Mouse (Mus musculus) liver, embryonic 15.5 days (tissue): Measurements from ENCODE around the gene Akt3. TPM values are rescaled to one million over a fixed set of nuclear protein-coding genes. Genes with fewer than 3 reads are reported as not detected.

Experiments
- ATAC-seq: fragments of 200-750 bp; cut with Nextera tagmentation; 2 replicates; pipeline ENCODE4 v1.8.0; 2017; ENCODE audit warnings: moderate number of reproducible peaks, mild to moderate bottlenecking, moderate library complexity; ENCODE audit not compliant: insufficient read depth
- H3K27ac ChIP-seq: fragments of 300-500 bp; sonication (generic); replicated peaks from 2 replicates; pipeline ENCODE4 v1.5.1; 2015; ENCODE audit warnings: mild to moderate bottlenecking, inconsistent platforms
- H3K27me3 ChIP-seq: fragments of 300-500 bp; sonication (generic); 2 replicates; pipeline ENCODE4 v1.6.1; 2015; ENCODE audit warnings: mild to moderate bottlenecking, inconsistent platforms
- H3K36me3 ChIP-seq: fragments of 300-500 bp; sonication (generic); replicated peaks from 2 replicates; pipeline ENCODE4 v1.6.1; 2015; ENCODE audit warnings: moderate library complexity, mild to moderate bottlenecking, inconsistent platforms
- H3K4me1 ChIP-seq: fragments of 300-500 bp; sonication (generic); replicated peaks from 2 replicates; pipeline ENCODE4 v1.6.1; 2015; ENCODE audit warnings: inconsistent platforms
- H3K4me2 ChIP-seq: fragments of 300-500 bp; sonication (generic); 2 replicates; pipeline ENCODE4 v1.6.1; 2015; ENCODE audit warnings: moderate library complexity, mild to moderate bottlenecking, inconsistent platforms
- H3K4me3 ChIP-seq: fragments of 300-500 bp; sonication (generic); replicated peaks from 2 replicates; pipeline ENCODE4 v1.5.1; 2015; ENCODE audit warnings: mild to moderate bottlenecking, inconsistent platforms
- H3K9ac ChIP-seq: fragments of 300-500 bp; sonication (generic); 2 replicates; pipeline ENCODE4 v1.6.1; 2015; ENCODE audit warnings: moderate library complexity, mild to moderate bottlenecking, inconsistent platforms
- H3K9me3 ChIP-seq: fragments of 300-500 bp; sonication (generic); replicated peaks from 2 replicates; pipeline ENCODE4 v1.6.1; 2016; ENCODE audit warnings: inconsistent platforms
- WGBS: fragments of 180-500 bp; shearing (Covaris S2); methylation state at CpG from one replicate; pipeline ENCODE4 v1.1.7; 2015; ENCODE audit warnings: mixed read lengths; ENCODE audit not compliant: insufficient replicate concordance; 5-methylcytosine and 5-hydroxymethylcytosine counted together
- polyA plus RNA-seq: library from polyadenylated mRNA; unstranded; fragments of >200 nt; fragmentation: Nextera tagmentation; extraction: Ambion mirVana; gene quantifications from 2 replicates; pipeline ENCODE4 v1.2.1, GENCODE M21; 2015

The Akt3 gene
- polyA plus RNA-seq, 1 experiment from 2014 or later = 0.48 TPM

DNA sequence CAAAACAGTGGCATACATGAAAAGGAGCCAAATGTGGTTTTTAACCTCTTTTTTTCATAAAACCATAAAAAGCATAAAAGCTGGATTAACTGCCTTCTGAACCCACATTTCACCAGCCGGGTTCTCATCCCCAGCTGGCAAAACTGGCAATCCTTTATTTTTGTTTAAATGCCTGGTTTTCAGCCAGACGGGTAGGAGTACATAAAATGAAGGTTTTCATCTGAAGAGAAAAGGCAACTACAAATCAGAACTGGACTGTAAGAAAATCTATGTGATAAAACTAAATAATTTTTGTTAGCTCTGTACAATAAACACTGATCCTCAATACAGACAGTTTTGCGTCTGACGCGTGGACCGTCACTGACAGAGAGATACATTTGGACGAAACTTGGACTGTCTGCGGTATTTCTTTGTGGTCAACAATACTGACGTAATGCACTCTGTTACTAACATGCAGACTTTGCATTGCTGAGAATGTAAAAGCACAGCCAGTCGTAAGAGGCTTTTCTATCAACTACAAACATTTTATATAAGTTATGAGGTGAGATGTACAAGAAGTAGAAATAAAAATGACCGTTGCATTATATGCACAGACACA lies 206.5 kb downstream of the Akt3 start:
- Histone ChIP-seq H3K9me3 (no peaks in the 10 kb centered on the region), H3K4me2 (no peak overlapping the region), H3K27me3 (no peaks in the 10 kb centered on the region), H3K36me3 (no peaks in the 10 kb centered on the region), H3K4me1 (no peaks in the 10 kb centered on the region), H3K9ac (no peak overlapping the region), H3K27ac (no peak overlapping the region), H3K4me3 (no peak overlapping the region)
- WGBS = 70% methylated on average over 11 of the region's 11 CpGs
- no peak for ATAC-seq

DNA sequence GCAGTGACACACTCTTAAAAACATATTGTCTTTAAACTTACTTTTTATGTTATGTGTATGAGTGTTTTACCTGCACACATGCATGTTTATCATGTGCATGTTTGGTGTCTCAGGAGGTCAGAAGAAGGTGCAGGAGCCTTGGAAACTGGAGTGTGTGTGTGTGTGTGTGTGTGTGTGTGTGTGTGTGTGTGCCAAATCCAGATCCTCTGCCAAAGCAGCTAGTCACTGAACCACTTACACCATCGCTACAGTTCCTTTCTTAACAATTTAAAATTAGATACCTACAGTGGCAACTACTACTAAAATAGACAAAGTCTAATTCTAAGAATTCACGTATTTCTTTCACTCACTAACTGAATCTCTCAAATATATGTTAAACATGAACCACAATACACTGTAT lies 209.2 kb downstream of the Akt3 start:
- no peak overlapping the region for H3K9ac ChIP-seq
- H3K36me3 ChIP-seq = no peaks in the 10 kb centered on the region
- H3K9me3 ChIP-seq = no peaks in the 10 kb centered on the region
- H3K4me3 ChIP-seq = no peak overlapping the region
- no peak overlapping the region for H3K27ac ChIP-seq
- H3K4me1 ChIP-seq = no peaks in the 10 kb centered on the region
- no peak for ATAC-seq
- H3K27me3 ChIP-seq = no peaks in the 10 kb centered on the region
- H3K4me2 ChIP-seq = no peak overlapping the region
- 61% methylated on average over 2 of the region's 2 CpGs for WGBS

GRCm38 (mm10) chr1:177046963-177047362 lies 211.0 kb downstream of the Akt3 start:
- Histone ChIP-seq H3K4me2 (no peak overlapping the region), H3K9ac (no peak overlapping the region), H3K4me1 (no peaks in the 10 kb centered on the region), H3K36me3 (no peaks in the 10 kb centered on the region), H3K27me3 (no peaks in the 10 kb centered on the region), H3K4me3 (no peak overlapping the region), H3K9me3 (no peaks in the 10 kb centered on the region), H3K27ac (no peak overlapping the region)
- WGBS = 69% methylated on average over 2 of the region's 2 CpGs
- no peak for ATAC-seq

DNA sequence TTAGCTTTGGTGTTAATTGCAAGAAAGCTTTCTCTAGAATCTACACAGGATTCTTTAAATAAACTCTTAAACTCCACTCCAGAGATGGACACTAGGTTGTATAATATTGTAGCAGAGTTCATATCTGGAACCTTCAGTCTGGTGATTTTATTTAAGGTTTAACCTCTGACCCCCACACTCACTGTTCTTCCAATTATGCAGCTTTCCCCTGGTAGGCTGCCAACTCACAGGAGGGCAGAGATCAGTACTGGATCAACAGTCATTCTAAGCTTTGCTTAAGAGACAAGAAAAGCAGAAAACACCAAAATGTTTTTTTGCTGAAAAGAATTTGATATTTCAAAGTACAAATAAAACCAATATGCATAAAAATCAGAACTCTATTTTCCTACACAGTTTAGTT lies 212.1 kb downstream of the Akt3 start:
- no peaks in the 10 kb centered on the region for H3K36me3 ChIP-seq
- H3K27ac ChIP-seq = no peak overlapping the region

DNA sequence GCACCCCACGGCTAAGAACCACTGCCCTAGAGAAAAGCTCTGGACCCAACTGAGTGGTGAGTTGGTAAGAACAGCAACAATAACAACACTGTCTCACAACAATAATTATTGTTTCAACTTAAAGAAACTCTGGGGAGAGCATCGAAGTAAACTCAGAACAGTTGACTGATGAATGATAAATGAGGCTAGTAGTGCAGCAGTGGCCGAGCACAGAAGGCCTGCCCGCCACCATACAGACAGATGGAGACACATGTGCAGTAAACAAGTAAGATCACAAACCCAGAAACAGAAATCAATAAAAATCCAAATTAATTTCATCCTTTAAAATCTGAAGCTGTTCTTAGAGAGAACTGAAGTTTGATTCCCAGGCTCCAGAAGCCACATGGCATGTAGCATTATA lies 217.9 kb downstream of the Akt3 start:
- no peaks in the 10 kb centered on the region for H3K36me3 ChIP-seq
- no peak for ATAC-seq
- no peak overlapping the region for H3K27ac ChIP-seq
- no peak overlapping the region for H3K4me2 ChIP-seq
- no peaks in the 10 kb centered on the region for H3K27me3 ChIP-seq
- no peaks in the 10 kb centered on the region for H3K9me3 ChIP-seq
- H3K4me1 ChIP-seq = no peaks in the 10 kb centered on the region
- 58% methylated on average over 4 of the region's 4 CpGs for WGBS
- no peak overlapping the region for H3K4me3 ChIP-seq
- H3K9ac ChIP-seq = no peak overlapping the region

More for the DNA sequence above, 212.1 kb downstream of the Akt3 start:
- Histone ChIP-seq H3K4me2 (no peak overlapping the region), H3K9me3 (no peaks in the 10 kb centered on the region), H3K27me3 (no peaks in the 10 kb centered on the region), H3K4me3 (no peak overlapping the region), H3K4me1 (no peaks in the 10 kb centered on the region), H3K9ac (no peak overlapping the region)
- peak; percentile 56; the same call in 1 of the 2 replicates for ATAC-seq

DNA sequence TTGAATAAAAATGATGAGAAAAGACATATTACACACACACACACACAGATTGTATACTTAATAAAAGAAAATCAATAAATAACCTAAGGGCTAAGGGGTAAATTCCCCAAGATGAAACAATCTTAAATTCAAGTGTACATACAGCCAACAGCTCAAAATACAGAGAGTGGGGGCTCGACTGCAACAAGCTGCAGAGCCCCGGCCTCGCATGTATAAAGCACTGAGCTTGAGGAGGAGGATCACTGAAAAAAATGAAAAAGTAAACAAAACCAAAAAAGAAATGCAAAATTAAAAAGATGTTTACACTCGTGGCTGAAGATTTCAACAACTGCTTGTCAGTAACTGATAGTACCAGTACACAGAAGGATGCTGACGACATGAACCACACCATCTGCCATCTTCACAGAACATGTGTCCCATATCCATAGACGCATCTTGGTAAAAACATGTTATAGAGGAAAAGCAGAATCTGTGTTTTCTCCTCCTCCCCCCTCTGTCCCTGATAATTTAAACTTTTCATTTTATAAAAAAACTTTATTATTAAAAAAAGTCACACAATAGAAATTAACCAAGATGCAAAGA lies 218.8 kb downstream of the Akt3 start:
- H3K4me3 ChIP-seq = no peak overlapping the region
- no peak overlapping the region for H3K27ac ChIP-seq
- no peak for ATAC-seq
- H3K27me3 ChIP-seq = no peaks in the 10 kb centered on the region
- H3K9me3 ChIP-seq = no peaks in the 10 kb centered on the region
- no peaks in the 10 kb centered on the region for H3K36me3 ChIP-seq
- no peak overlapping the region for H3K9ac ChIP-seq
- H3K4me2 ChIP-seq = no peak overlapping the region
- WGBS = 64% methylated on average over 6 of the region's 6 CpGs
- no peaks in the 10 kb centered on the region for H3K4me1 ChIP-seq

- WGBS = 46% methylated on average over 2 of the region's 2 CpGs
- H3K27me3 ChIP-seq = no peaks in the 10 kb centered on the region
- ATAC-seq = no peak
Observed at GRCm38 (mm10) chr1:177038383-177038782, 219.6 kb downstream of the Akt3 start.

DNA sequence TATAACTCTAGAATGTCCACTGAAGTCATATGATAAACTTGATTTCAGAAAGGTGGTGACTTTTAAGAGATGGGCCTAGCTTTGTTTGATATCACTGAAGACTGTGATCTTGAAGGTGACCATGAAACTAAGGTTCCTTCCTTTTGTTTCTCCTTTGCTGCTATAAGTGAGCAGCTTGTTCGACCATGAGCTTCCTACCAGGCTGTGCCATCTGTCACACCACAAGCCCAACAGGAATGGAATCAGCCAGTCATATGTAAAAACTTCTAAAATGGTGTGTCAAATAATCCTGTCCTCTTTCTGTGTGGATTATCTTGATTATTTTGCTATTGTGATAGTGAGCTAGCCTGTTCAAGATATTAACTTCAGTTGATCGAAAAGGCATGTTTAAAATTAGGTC lies 222.5 kb downstream of the Akt3 start:
- Histone ChIP-seq H3K36me3 (no peaks in the 10 kb centered on the region), H3K9me3 (no peaks in the 10 kb centered on the region), H3K4me3 (no peak overlapping the region), H3K27me3 (no peaks in the 10 kb centered on the region), H3K27ac (no peak overlapping the region), H3K9ac (no peak overlapping the region), H3K4me2 (no peak overlapping the region), H3K4me1 (no peaks in the 10 kb centered on the region)
- ATAC-seq = no peak
- WGBS = 55% methylated on average over 2 of the region's 2 CpGs

More at GRCm38 (mm10) chr1:177038383-177038782, 219.6 kb downstream of the Akt3 start:
- Histone ChIP-seq H3K4me2 (no peak overlapping the region), H3K27ac (no peak overlapping the region), H3K4me3 (no peak overlapping the region), H3K9me3 (no peaks in the 10 kb centered on the region), H3K36me3 (no peaks in the 10 kb centered on the region), H3K4me1 (no peaks in the 10 kb centered on the region), H3K9ac (no peak overlapping the region)

DNA sequence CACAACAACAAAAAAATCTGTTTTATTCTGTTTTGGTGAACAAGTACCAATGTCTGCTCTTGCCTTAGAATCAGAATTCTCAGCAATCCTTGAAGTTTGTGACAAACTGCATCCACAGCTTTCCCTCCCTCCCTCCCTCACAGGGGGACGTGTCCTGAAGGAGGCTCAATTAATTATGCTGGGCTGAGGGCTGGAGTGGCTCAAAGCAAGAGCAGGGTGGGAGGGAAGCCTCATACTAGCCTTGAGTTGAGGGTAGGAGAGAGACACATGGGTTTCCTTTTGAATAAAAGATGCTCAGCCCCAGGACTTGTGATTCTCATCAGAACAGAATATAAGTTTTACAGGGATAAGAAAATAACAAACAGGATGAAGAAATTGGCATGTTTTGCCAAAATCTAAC lies 225.8 kb downstream of the Akt3 start:
- no peaks in the 10 kb centered on the region for H3K27me3 ChIP-seq
- H3K4me3 ChIP-seq = no peak overlapping the region
- ATAC-seq = no peak
- no peak overlapping the region for H3K4me2 ChIP-seq
- no peaks in the 10 kb centered on the region for H3K36me3 ChIP-seq
- WGBS = 33% methylated on average over 1 of the region's 1 CpGs
- no peak overlapping the region for H3K27ac ChIP-seq
- H3K4me1 ChIP-seq = no peaks in the 10 kb centered on the region
- H3K9me3 ChIP-seq = no peaks in the 10 kb centered on the region
- no peak overlapping the region for H3K9ac ChIP-seq

GRCm38 (mm10) chr1:177031196-177031595 lies 226.8 kb downstream of the Akt3 start:
- Histone ChIP-seq H3K27me3 (no peaks in the 10 kb centered on the region), H3K4me3 (no peak overlapping the region), H3K9me3 (no peaks in the 10 kb centered on the region), H3K36me3 (no peaks in the 10 kb centered on the region), H3K9ac (no peak overlapping the region), H3K27ac (no peak overlapping the region), H3K4me1 (no peaks in the 10 kb centered on the region), H3K4me2 (no peak overlapping the region)
- ATAC-seq = no peak
- WGBS = 56% methylated on average over 1 of the region's 1 CpGs

- H3K27me3 ChIP-seq = no peaks in the 10 kb centered on the region
- no peaks in the 10 kb centered on the region for H3K36me3 ChIP-seq
- 57% methylated on average over 3 of the region's 3 CpGs for WGBS
- no peak overlapping the region for H3K9ac ChIP-seq
- H3K4me1 ChIP-seq = no peaks in the 10 kb centered on the region
- H3K9me3 ChIP-seq = no peaks in the 10 kb centered on the region
- ATAC-seq = no peak
- H3K4me2 ChIP-seq = no peak overlapping the region
- H3K27ac ChIP-seq = no peak overlapping the region
- H3K4me3 ChIP-seq = no peak overlapping the region
Observed at GRCm38 (mm10) chr1:177030669-177031068, 227.3 kb downstream of the Akt3 start.

DNA sequence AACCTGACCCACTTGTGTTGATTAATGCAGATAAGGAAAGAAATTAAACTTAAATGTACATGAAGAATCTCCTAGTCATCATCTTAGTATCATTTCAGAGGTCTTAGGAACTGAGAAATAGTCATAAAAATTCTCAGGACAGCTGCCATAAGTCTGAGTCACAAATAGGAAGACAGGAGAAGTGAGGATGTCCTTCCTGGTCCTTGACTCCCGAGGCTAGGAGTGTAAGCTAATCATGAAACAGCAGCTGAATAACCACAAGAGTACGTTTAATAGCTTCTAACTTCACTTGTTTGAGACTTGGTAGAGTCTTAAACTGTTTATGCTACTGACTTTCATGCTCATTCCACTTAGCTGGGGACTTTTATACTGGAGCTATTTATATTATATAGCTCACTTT lies 229.0 kb downstream of the Akt3 start:
- H3K4me3 ChIP-seq = no peak overlapping the region
- no peak overlapping the region for H3K27ac ChIP-seq
- no peaks in the 10 kb centered on the region for H3K27me3 ChIP-seq
- no peaks in the 10 kb centered on the region for H3K36me3 ChIP-seq
- WGBS = 36% methylated on average over 2 of the region's 2 CpGs
- H3K4me2 ChIP-seq = no peak overlapping the region
- H3K9ac ChIP-seq = no peak overlapping the region
- no peaks in the 10 kb centered on the region for H3K4me1 ChIP-seq
- no peaks in the 10 kb centered on the region for H3K9me3 ChIP-seq
- ATAC-seq = no peak
